Mouse (Mus musculus) MEL-GATA-1-ER (cell line): ENCODE measurements around the gene Ubl3.

Experiments used
- DNase-seq: peaks from one replicate; pipeline ENCODE4 v3.0.0-alpha.2; 2012; ENCODE audit warnings: low read depth; ENCODE audit errors: extremely low read depth

Gene Ubl3

GRCm38 (mm10) chr5:148486202-148486601 lies 66.4 kb downstream of the Ubl3 start:
- DNase-seq = no peak

- no peak for DNase-seq
These were observed 70.8 kb downstream of the Ubl3 start for GRCm38 (mm10) chr5:148481745-148482144.

GRCm38 (mm10) chr5:148474346-148474745 lies 78.2 kb downstream of the Ubl3 start:
- no peak for DNase-seq

- no peak for DNase-seq
These were observed 83.8 kb downstream of the Ubl3 start for GRCm38 (mm10) chr5:148468626-148469441.

- no peak for DNase-seq
These were observed 85.5 kb downstream of the Ubl3 start for GRCm38 (mm10) chr5:148466933-148467607.

GRCm38 (mm10) chr5:148466116-148466515 lies 86.5 kb downstream of the Ubl3 start:
- no peak for DNase-seq

- DNase-seq = no peak
These were observed 87.5 kb downstream of the Ubl3 start for GRCm38 (mm10) chr5:148465091-148465490.

GRCm38 (mm10) chr5:148464489-148464888 lies 88.1 kb downstream of the Ubl3 start:
- DNase-seq = no peak

- DNase-seq = no peak
These were observed 88.8 kb downstream of the Ubl3 start for GRCm38 (mm10) chr5:148463783-148464294.
